Mouse (Mus musculus) hindbrain, embryonic 14.5 days (tissue): ENCODE measurements around the gene Mark4. TPM values are rescaled to one million over a fixed set of nuclear protein-coding genes. Genes with fewer than 3 reads are reported as not detected.

ENCODE experiments used
- ATAC-seq: fragments of 200-750 bp; cut with Nextera tagmentation; 2 replicates; pipeline ENCODE4 v1.8.0; 2017; ENCODE audit warnings: moderate number of reproducible peaks, mild to moderate bottlenecking, moderate TSS enrichment, moderate library complexity; ENCODE audit not compliant: low FRiP score
- DNase-seq: peaks from one replicate; pipeline ENCODE4 v3.0.0-alpha.2; 2015; ENCODE audit warnings: low spot score
- H3K27ac ChIP-seq: fragments of 300-500 bp; sonication (generic); 2 replicates; pipeline ENCODE4 v1.5.1; 2014; ENCODE audit warnings: mild to moderate bottlenecking, moderate library complexity
- H3K27me3 ChIP-seq: fragments of 300-500 bp; sonication (generic); 2 replicates; pipeline ENCODE4 v1.6.1; 2014; ENCODE audit warnings: mild to moderate bottlenecking, low read length, mixed read lengths; ENCODE audit not compliant: control insufficient read depth, insufficient read depth
- H3K36me3 ChIP-seq: fragments of 300-500 bp; sonication (generic); replicated peaks from 2 replicates; pipeline ENCODE4 v1.6.1; 2014; ENCODE audit not compliant: control insufficient read depth, insufficient read depth
- H3K4me1 ChIP-seq: fragments of 300-500 bp; sonication (generic); replicated peaks from 2 replicates; pipeline ENCODE4 v1.6.1; 2014; ENCODE audit warnings: antibody characterized with exemption, low read length, mixed read lengths; ENCODE audit not compliant: control insufficient read depth, insufficient read depth
- H3K4me2 ChIP-seq: fragments of 300-500 bp; sonication (generic); replicated peaks from 2 replicates; pipeline ENCODE4 v1.6.1; 2014; ENCODE audit warnings: mild to moderate bottlenecking, moderate library complexity
- H3K4me3 ChIP-seq: fragments of 300-500 bp; sonication (generic); replicated peaks from 2 replicates; pipeline ENCODE4 v1.5.1; 2014; ENCODE audit warnings: mild to moderate bottlenecking, low read length
- H3K9ac ChIP-seq: fragments of 300-500 bp; sonication (generic); 2 replicates; pipeline ENCODE4 v1.6.1; 2014
- H3K9me3 ChIP-seq: fragments of 300-500 bp; sonication (generic); 2 replicates; pipeline ENCODE4 v1.6.1; 2016; ENCODE audit warnings: low read length; ENCODE audit not compliant: control insufficient read depth
- WGBS: fragments of 180-500 bp; shearing (Covaris S2); extraction: QIAGEN DNeasy Blood & Tissue Kit; methylation state at CpG from one replicate; pipeline ENCODE4 v1.1.7; 2014; 5-methylcytosine and 5-hydroxymethylcytosine counted together
- polyA plus RNA-seq: library from polyadenylated mRNA; unstranded; fragments of >200 nt; fragmentation: Nextera tagmentation; extraction: Ambion mirVana; gene quantifications from 2 replicates; pipeline ENCODE4 v1.2.1, GENCODE M21; 2014

Gene Mark4
- polyA plus RNA-seq, 1 experiment from 2014 or later: 19.2 TPM

DNA sequence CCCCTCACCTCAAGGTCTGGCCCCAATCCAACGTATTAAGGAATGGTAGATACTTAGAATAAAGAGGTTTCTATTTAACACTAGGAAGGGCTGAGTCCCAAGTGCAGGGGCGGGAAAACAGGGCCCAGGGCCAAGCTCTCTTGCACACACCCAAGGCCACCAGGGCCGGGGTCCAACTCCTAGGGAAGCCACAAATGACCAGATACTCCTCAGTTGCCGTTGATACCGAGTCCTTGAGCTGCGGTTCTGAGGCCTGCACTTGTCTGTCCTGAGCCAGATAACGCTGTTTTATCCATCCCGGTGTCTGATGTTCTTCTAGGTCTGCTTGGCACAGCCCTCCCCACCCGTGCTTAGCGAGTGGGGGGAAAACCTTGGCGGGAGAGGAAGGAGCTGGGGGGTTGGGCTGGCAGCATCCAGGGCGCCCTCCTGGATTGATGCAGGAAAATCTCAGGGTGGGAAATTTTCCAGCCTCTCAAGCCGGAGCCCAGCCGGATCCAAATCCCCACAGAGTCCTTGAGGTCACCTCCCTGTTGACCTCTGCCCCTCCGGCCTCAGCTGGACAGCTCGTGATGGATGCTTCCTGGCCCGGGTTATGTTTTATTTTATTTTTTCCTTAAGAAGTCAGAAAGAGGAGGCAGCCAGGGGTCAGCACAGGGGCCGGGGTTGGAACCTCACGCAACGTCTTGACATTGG is 37.0 kb upstream of the Mark4 start:
- 76% methylated on average over 20 of the region's 20 CpGs for WGBS
- ATAC-seq: no peak
- H3K9ac ChIP-seq: no peak overlapping the region

DNA sequence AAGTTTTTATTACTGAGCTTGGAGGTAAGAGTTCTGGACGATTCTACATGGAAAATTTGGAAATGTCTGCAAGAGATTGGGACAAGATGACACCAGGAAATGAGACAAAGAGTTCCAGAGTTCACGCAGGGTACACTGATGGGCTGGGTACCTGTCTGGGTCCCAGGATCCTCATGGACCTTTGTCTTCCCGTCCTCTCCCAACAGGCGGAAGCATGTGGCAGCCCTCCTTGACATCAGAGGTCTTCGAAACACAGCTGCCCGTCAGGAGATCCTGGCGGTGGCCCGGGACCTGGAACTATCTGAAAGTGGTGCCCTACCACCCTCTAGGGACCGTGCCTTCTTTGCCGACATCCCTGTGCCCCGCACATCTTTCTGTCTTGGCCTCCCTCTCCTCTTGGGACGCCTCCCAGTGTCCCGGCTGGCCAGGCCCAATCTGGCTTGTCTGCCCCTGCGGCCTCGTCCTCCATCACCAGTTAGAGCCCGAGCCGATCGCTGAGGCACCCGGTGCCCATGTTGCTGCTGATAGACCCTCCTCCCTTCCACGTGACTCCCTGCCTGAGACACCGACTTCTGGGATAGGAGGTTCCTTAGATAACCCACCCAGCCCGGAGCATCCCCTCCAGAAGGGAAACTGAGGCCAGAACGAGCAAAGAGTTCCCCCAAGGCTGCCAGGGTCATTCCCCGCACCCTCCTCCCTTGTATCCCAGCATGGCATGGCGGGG is 36.3 kb upstream of the Mark4 start:
- H3K36me3 ChIP-seq: no peaks in the 10 kb centered on the region
- H3K4me2 ChIP-seq: no peak overlapping the region
- peaks cover 7% of the 10 kb centered on the region; the same call in 1 of the 2 replicates for H3K4me1 ChIP-seq
- 80% methylated on average over 25 of the region's 25 CpGs for WGBS
- peaks cover 32% of the 10 kb centered on the region for H3K27me3 ChIP-seq
- no peaks in the 10 kb centered on the region for H3K9me3 ChIP-seq
- ATAC-seq (no peak), DNase-seq (no peak)
- H3K4me3 ChIP-seq: no peak overlapping the region
- H3K27ac ChIP-seq: no peak overlapping the region
- no peak overlapping the region for H3K9ac ChIP-seq

More for the DNA sequence above, 37.0 kb upstream of the Mark4 start:
- Histone ChIP-seq H3K4me1 (peaks cover 6% of the 10 kb centered on the region; the same call in 1 of the 2 replicates), H3K27me3 (peaks cover 24% of the 10 kb centered on the region), H3K9me3 (no peaks in the 10 kb centered on the region), H3K4me2 (no peak overlapping the region), H3K27ac (no peak overlapping the region), H3K4me3 (no peak overlapping the region), H3K36me3 (no peaks in the 10 kb centered on the region)
- no peak for DNase-seq

DNA sequence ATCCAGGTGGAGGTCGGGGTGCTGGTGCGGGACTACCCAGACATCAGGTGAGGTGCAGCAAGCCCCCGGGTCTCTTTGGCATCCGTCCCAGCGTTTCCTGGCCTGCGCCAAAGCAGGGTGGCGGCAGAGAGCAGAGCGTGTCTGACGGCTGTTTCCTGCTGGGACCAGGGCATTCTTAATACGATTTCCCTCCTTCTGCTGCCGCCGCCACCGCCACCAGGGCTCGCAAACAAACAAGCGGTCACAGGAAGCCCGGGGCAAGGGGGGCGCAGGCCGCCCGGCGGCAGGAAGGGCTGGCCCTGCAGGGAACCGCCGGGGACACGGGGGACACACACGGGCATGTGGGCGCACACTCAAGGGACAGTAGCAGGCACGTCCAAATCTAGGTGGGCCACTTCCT is 33.1 kb upstream of the Mark4 start:
- H3K4me3 ChIP-seq: peak overlapping the region; percentile 13; the same call in 1 of the 2 replicates
- WGBS: 3% methylated on average over 26 of the region's 26 CpGs
- no peak for DNase-seq

DNA sequence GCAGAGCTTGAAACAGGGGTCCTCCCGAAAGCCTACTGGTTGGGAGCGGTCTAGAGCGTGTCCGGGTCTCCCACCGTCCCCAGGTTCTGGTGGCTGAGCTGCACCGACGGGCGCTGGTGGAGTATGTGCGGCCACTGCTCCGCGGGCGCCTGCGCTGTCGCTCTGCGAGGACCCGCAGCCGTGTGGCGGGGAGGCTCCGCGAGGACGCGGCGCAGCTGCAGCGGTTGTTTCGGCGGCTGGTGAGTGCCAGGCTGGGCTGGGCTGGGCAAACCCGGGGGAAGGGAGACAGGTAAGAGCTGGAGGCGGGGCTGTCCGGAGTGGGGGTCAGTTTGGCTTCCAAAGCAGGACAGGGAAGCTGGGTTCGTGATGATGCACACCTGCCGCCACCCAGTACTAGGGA is 30.9 kb upstream of the Mark4 start:
- DNase-seq: no peak
- H3K27me3 ChIP-seq: peaks cover 58% of the 10 kb centered on the region

More for the DNA sequence above, 33.1 kb upstream of the Mark4 start:
- Histone ChIP-seq H3K4me1 (peaks cover 11% of the 10 kb centered on the region; the same call in 1 of the 2 replicates), H3K9ac (peak overlapping the region; percentile 46; the same call in 1 of the 2 replicates), H3K27ac (no peak overlapping the region), H3K36me3 (no peaks in the 10 kb centered on the region), H3K9me3 (no peaks in the 10 kb centered on the region), H3K27me3 (peaks cover 58% of the 10 kb centered on the region), H3K4me2 (peak overlapping the region; percentile 40)
- ATAC-seq: no peak

DNA sequence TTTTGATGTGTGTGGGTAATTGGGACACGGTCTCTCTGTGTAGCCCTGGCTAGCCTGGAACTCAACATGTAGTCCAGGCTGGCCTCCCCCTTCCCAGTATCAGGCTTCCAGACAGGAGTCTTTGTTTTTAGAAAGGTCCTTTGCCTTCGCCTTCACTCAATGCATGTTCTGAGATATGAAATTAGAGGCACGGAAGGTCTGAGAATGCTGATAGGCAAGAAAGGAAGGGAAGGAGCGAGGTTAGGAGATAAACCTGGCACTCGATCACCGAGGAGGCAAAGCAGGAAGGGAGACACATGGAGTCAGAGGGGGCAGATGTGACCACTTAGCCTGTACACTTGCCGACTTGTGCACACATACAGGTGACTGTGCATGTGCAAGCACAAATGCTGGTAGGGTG is 27.9 kb upstream of the Mark4 start:
- peaks cover 43% of the 10 kb centered on the region for H3K27me3 ChIP-seq
- H3K4me1 ChIP-seq: peaks cover 6% of the 10 kb centered on the region; the same call in 1 of the 2 replicates
- ATAC-seq: no peak
- no peak overlapping the region for H3K27ac ChIP-seq
- H3K4me2 ChIP-seq: no peak overlapping the region
- H3K4me3 ChIP-seq: no peak overlapping the region
- H3K9me3 ChIP-seq: no peaks in the 10 kb centered on the region
- no peak overlapping the region for H3K9ac ChIP-seq
- 91% methylated on average over 7 of the region's 7 CpGs for WGBS
- DNase-seq: no peak
- H3K36me3 ChIP-seq: no peaks in the 10 kb centered on the region

More for the DNA sequence above, 30.9 kb upstream of the Mark4 start:
- peak; percentile 59; the same call in 1 of the 2 replicates for ATAC-seq
- Histone ChIP-seq H3K4me3 (peak overlapping the region; percentile 24), H3K36me3 (no peaks in the 10 kb centered on the region), H3K9me3 (no peaks in the 10 kb centered on the region), H3K4me2 (peak overlapping the region; percentile 47), H3K9ac (peak overlapping the region; percentile 47), H3K4me1 (peaks cover 11% of the 10 kb centered on the region; the same call in 1 of the 2 replicates), H3K27ac (no peak overlapping the region)
- 8% methylated on average over 30 of the region's 31 CpGs for WGBS

DNA sequence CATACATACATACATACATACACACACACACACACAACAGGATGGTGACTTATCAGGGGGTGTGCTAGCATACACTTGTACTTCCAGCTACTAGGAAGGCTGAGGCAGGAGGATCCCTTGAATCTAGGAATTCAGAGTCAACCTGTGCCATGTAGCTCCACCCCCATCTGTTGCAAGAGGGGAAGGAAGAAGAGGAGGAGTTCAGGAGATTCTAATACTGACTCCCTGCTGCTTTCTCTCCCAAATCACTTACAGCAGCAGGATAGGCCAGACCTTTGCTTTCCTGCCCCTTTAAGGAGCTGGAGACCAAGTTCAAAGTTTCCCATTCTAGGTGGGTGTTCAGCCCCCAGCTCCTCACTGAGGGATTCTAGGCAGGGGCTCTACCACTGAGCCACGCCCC is 26.9 kb upstream of the Mark4 start:
- Histone ChIP-seq H3K9me3 (no peaks in the 10 kb centered on the region), H3K27me3 (peaks cover 33% of the 10 kb centered on the region), H3K4me1 (0 out of 2 replicates have a peak, but pooled peaks cover 6% of the 10 kb centered on the region), H3K4me3 (no peak overlapping the region), H3K36me3 (no peaks in the 10 kb centered on the region), H3K9ac (no peak overlapping the region), H3K27ac (no peak overlapping the region), H3K4me2 (no peak overlapping the region)
- no peak for ATAC-seq
- 86% methylated on average over 1 of the region's 1 CpGs for WGBS
- DNase-seq: no peak

DNA sequence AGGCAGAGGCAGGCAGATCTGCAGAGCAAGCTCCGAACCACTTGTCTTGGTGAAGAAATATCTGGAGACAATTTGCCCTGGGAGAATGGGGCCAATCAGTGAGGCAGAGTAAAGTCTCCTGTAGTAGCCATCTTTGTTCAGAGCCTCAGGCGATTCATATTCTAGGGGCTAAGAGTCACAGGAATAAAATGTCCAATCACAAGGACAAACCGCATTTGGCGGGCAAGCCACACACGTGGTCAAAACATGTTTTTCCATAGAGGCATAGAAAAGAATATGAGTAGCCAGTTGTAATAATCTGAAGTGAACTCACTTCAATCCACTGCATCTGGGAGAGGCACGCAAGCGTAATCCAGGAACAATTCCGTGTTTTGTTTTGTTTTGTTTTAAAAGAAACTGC is 24.7 kb upstream of the Mark4 start:
- Histone ChIP-seq H3K9me3 (no peaks in the 10 kb centered on the region), H3K27me3 (peaks cover 11% of the 10 kb centered on the region), H3K9ac (no peak overlapping the region), H3K4me2 (no peak overlapping the region), H3K27ac (no peak overlapping the region), H3K36me3 (no peaks in the 10 kb centered on the region), H3K4me3 (no peak overlapping the region), H3K4me1 (no peaks in the 10 kb centered on the region)
- ATAC-seq: no peak
- WGBS: 86% methylated on average over 8 of the region's 8 CpGs
- DNase-seq: no peak

DNA sequence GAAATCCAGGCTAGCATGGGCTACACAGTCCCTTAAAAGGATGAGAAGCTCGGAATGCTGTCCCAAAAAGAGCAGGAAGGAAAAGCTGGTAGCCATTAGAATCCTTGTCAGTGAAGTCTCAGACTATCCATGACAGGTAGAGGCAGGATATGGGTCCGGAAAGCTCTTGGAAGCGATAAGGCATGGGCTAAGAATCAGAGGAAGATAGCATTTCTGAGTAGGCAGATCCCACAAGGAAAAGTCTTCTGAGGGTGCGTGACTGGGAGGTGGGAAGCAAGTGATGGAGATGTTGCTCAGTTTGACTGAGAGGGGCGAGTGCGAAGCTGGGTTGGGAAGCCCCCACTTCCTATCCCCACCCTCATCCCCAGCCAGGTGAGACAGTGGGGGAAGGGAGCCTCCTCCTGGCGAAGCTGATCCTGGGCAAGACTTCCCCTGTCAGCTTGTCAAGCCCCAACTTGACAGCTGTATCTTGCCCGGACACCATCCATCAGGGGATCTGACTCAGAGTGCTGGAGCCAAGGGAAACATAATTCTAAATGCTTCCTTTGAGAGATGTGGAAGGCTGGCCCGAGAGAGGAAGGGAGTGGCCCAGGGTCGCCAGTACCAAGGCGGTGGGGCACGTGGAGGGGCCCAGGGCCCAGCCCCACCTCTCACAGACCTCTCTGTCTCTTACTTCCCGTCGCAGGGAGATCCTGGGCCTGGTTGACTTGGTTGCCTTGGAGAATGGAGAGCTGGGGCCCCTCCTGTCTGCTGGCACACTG is 19.2 kb upstream of the Mark4 start:
- H3K9me3 ChIP-seq: no peaks in the 10 kb centered on the region
- no peak overlapping the region for H3K4me2 ChIP-seq
- no peak for DNase-seq
- no peaks in the 10 kb centered on the region for H3K36me3 ChIP-seq
- H3K27ac ChIP-seq: no peak overlapping the region
- no peak overlapping the region for H3K9ac ChIP-seq
- ATAC-seq: no peak
- WGBS: 27% methylated on average over 14 of the region's 14 CpGs
- no peaks in the 10 kb centered on the region for H3K4me1 ChIP-seq
- H3K27me3 ChIP-seq: peaks cover 30% of the 10 kb centered on the region
- no peak overlapping the region for H3K4me3 ChIP-seq

DNA sequence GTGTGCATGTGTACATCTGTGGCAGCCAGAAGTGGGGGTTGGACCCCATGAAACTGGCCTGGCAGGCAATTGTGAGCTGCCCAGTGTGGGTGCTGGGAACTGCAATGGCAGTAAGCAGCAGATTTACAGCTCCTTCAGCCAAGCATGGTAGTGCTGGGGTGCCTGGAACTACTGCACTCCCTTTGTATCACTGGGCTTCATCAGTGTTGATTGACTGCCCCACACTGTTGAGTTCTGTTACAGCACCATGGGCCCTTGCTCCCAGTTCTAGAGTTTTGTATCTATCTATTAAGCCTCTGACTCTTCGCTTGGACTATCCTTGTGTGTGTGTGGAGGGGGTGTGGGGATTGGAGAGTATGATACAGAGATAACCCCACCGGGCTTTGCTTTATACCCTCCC is 18.5 kb upstream of the Mark4 start:
- DNase-seq (no peak), ATAC-seq (no peak)
- Histone ChIP-seq H3K4me1 (no peaks in the 10 kb centered on the region), H3K27me3 (peaks cover 37% of the 10 kb centered on the region), H3K9me3 (no peaks in the 10 kb centered on the region), H3K4me2 (no peak overlapping the region), H3K9ac (no peak overlapping the region), H3K4me3 (no peak overlapping the region), H3K27ac (no peak overlapping the region), H3K36me3 (no peaks in the 10 kb centered on the region)
- WGBS: 65% methylated on average over 2 of the region's 2 CpGs
